Mouse (Mus musculus): ENCODE results near the gene Clvs2. TPM values are rescaled to one million over a fixed set of nuclear protein-coding genes. Genes with fewer than 3 reads are reported as not detected.

Gene Clvs2
- 0.33 TPM for polyA plus RNA-seq (2014; fragmentation: Illumina TruSeq; extraction: RNeasy Lipid Tissue Mini Kit (QIAGEN cat#74804); ENCODE audit: low replicate concordance)

DNA sequence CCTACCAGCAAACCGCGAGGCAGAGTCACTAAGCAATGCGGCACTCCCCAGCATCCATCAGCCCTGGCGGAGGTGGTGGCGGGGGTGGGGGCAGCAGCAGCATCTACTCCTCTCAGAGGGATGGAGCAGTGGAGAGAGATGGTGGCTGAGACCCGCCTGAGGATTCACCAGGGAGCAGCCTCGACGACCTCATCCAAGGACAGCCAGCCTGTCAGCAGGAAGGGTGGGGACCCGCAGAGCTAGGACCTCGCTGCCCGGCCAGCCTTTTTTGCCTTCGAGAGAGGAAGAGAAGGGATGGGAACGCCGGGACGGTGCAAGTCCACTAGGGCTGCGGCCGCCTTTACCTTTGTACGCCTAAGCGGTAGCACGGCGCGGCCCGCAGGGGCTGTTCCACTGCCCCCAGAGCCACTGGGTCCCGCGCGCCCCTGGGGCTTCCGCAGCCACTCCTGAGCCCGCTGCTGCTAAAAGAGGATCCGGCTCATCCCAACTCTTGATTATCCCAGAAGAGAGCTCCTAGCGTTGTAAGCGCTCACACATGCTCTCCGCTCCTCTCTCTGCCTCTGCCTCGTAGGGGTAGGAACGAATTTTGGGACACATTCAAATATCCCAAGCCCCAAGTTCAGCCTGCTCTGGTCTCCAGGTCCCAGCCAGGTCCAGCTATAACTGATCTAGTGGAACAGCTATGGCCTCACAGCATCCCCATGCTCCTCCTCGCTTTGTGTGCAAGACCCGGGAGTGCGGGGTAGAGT lies at the start of gene Clvs2:
Gene Clvs2, minus strand, starts transcription at position 639 of the 749 bp plus-strand sequence.

Other genes starting within 250 kb of the Clvs2 start
- not detected for gene Sult3a2, start 161.9 kb upstream of the Clvs2 start, polyA plus RNA-seq (2014; fragmentation: Illumina TruSeq; extraction: RNeasy Lipid Tissue Mini Kit (QIAGEN cat#74804); ENCODE audit: low replicate concordance)
- not detected for gene Sult3a1, start 233.0 kb upstream of the Clvs2 start, polyA plus RNA-seq (2014; fragmentation: Illumina TruSeq; extraction: RNeasy Lipid Tissue Mini Kit (QIAGEN cat#74804); ENCODE audit: low replicate concordance)